In genomic region chr2:25193330-25193770, GRCm38 (mm10) we compare ENCODE assay signal across 8 mouse cellular contexts. TPM values are rescaled to one million over a fixed set of nuclear protein-coding genes. Genes with fewer than 3 reads are reported as not detected.
DNase-seq lines count a peak whose midpoint lies in the region; ATAC-seq and TF ChIP-seq lines count a peak whose summit lies in the region.

No protein-coding gene starts in this region.

- no peaks in the 10 kb centered on the region for H3K9me3 ChIP-seq in MEL (replicated peaks; ENCODE audit: insufficient read depth, low read length)
- H3K9me3 ChIP-seq in forebrain, embryonic 16.5 days (ENCODE audit: control insufficient read depth, low read length) = no peaks in the 10 kb centered on the region
- H3K9me3 ChIP-seq in lung, postnatal 0 days (ENCODE audit: low read length) = no peaks in the 10 kb centered on the region

- DNase-seq in MEL (ENCODE audit: low read depth, low spot score) = peak; percentile 96
- peak; percentile 83 for DNase-seq in cerebellum, adult 11-12 months
- DNase-seq in layer of hippocampus, adult 9-10 months (ENCODE audit: low spot score) = peak; percentile 63
- DNase-seq in lung, postnatal 0 days (ENCODE audit: low spot score) = peak; percentile 96
- peak; percentile 78 for DNase-seq in ovary, postnatal 36 days (ENCODE audit: low spot score)
- DNase-seq in thymus, postnatal 14 days = peak; percentile 86

- peak overlapping the region; percentile 57 to 72 for H3K4me3 ChIP-seq in MEL (ENCODE audit: control insufficient read depth in 1 of 2, insufficient read depth in 1 of 2, low read depth in 2 of 2, low read length in 2 of 2)
- no peak overlapping the region for H3K4me3 ChIP-seq in forebrain, embryonic 16.5 days (replicated peaks; ENCODE audit: low read length)
- H3K4me3 ChIP-seq in lung, postnatal 0 days (ENCODE audit: low read depth, low read length) = no peak overlapping the region

- TF ChIP-seq RAD21 in MEL (IDR thresholded peaks at IDR 0.05; ENCODE audit: low read depth, low read length) = peak; percentile 94

- peaks cover 21% of the 10 kb centered on the region for H3K79me2 ChIP-seq in MEL (ENCODE audit: control insufficient read depth, insufficient read depth, low read length, poor library complexity)

- WGBS in forebrain, embryonic 16.5 days = under 1% methylated on average over 6 of the region's 6 CpGs
- WGBS in lung, postnatal 0 days = 0% methylated on average over 6 of the region's 6 CpGs

- H3K4me2 ChIP-seq in forebrain, embryonic 16.5 days (ENCODE audit: low read length) = no peak overlapping the region
- 0 out of 2 replicates have a peak overlapping the region, but pooled peaks have one; percentile 15 for H3K4me2 ChIP-seq in lung, postnatal 0 days (replicated peaks; ENCODE audit: low read depth, low read length)

- ATAC-seq in forebrain, embryonic 16.5 days = peak; percentile 73
- ATAC-seq in hematopoietic stem cell, adult 5-6 weeks (replicated peaks in 1 of 2; ENCODE audit: insufficient read depth in 1 of 2, low FRiP score in 2 of 2, low TSS enrichment in 1 of 2, low read depth in 1 of 2, poor library complexity in 2 of 2, severe bottlenecking in 2 of 2) = peak; percentile 25 to 33
- ATAC-seq in lung, postnatal 0 days = peak; percentile 79

- peak; percentile 4 to 23; a peak in 2 of 4 replicates for TF ChIP-seq POLR2A in MEL (IDR thresholded peaks at IDR 0.05; ENCODE audit: control insufficient read depth in 1 of 2, insufficient read depth in 1 of 2, low read depth in 1 of 2, low read length in 2 of 2, poor library complexity in 1 of 2)

- no peaks in the 10 kb centered on the region for H3K27me3 ChIP-seq in MEL (ENCODE audit: control insufficient read depth in 1 of 2, insufficient read depth in 2 of 2, low read length in 2 of 2)
- H3K27me3 ChIP-seq in forebrain, embryonic 16.5 days (replicated peaks; ENCODE audit: control insufficient read depth, insufficient read depth, low read length) = peaks cover 21% of the 10 kb centered on the region
- no peaks in the 10 kb centered on the region for H3K27me3 ChIP-seq in lung, postnatal 0 days (replicated peaks; ENCODE audit: insufficient read depth, low read length)

- peaks cover 0 to 17% of the 10 kb centered on the region in 2 experiments; a peak in 2 of 4 replicates for H3K36me3 ChIP-seq in MEL (ENCODE audit: control insufficient read depth in 1 of 2, insufficient read depth in 2 of 2, low read length in 2 of 2)
- no peaks in the 10 kb centered on the region for H3K36me3 ChIP-seq in forebrain, embryonic 16.5 days (ENCODE audit: control insufficient read depth, insufficient read depth)
- no peaks in the 10 kb centered on the region for H3K36me3 ChIP-seq in lung, postnatal 0 days (ENCODE audit: insufficient read depth, low read length)

- H3K9ac ChIP-seq in MEL (ENCODE audit: control insufficient read depth, low read depth, low read length, poor library complexity, severe bottlenecking) = peak overlapping the region; percentile 87
- no peak overlapping the region for H3K9ac ChIP-seq in forebrain, embryonic 16.5 days (replicated peaks; ENCODE audit: low read depth, low read length)
- H3K9ac ChIP-seq in lung, postnatal 0 days (replicated peaks; ENCODE audit: low read depth) = no peak overlapping the region

- TF ChIP-seq CTCF in MEL (IDR thresholded peaks at IDR 0.05 in 2 of 3, conservative IDR thresholded peaks at IDR 0.05 in 1 of 3; ENCODE audit: control insufficient read depth in 1 of 3, insufficient read depth in 1 of 3, low read depth in 2 of 3, low read length in 3 of 3, poor library complexity in 1 of 3, severe bottlenecking in 1 of 3) = peak; percentile 93 to 99 (median 95)
- peak; percentile 99 for TF ChIP-seq CTCF in lung, postnatal 0 days (IDR thresholded peaks at IDR 0.05)

- H3K4me1 ChIP-seq in MEL (ENCODE audit: control insufficient read depth in 1 of 2, insufficient read depth in 2 of 2, low read length in 2 of 2) = peaks cover 6 to 32% of the 10 kb centered on the region in 2 experiments
- peaks cover 3% of the 10 kb centered on the region; the same call in 1 of the 2 replicates for H3K4me1 ChIP-seq in forebrain, embryonic 16.5 days (replicated peaks; ENCODE audit: control insufficient read depth, insufficient read depth, low read length)
- peaks cover 18% of the 10 kb centered on the region for H3K4me1 ChIP-seq in lung, postnatal 0 days (ENCODE audit: insufficient read depth, low read depth, low read length)

- peak; percentile 56 to 79 for TF ChIP-seq EP300 in MEL (IDR thresholded peaks at IDR 0.05; ENCODE audit: low read depth in 1 of 2, low read length in 2 of 2)
- peak; percentile 22; the same call in 1 of the 2 replicates for TF ChIP-seq EP300 in lung, postnatal 0 days (IDR thresholded peaks at IDR 0.05)

- H3K27ac ChIP-seq in MEL (ENCODE audit: control insufficient read depth, low read depth, low read length) = peak overlapping the region; percentile 96
- H3K27ac ChIP-seq in forebrain, embryonic 16.5 days (ENCODE audit: low read length) = no peak overlapping the region
- peak overlapping the region; percentile 54; the same call in 1 of the 2 replicates for H3K27ac ChIP-seq in lung, postnatal 0 days (ENCODE audit: low read length)

TF ChIP-seq in MEL, 35 proteins besides CTCF, POLR2A, EP300 and RAD21 (continues in another document):
- TF ChIP-seq MEF2A (IDR thresholded peaks at IDR 0.05; ENCODE audit: extremely low read depth, insufficient replicate concordance, low read depth, low read length, poor library complexity, severe bottlenecking) (no peak), POLR2AphosphoS5 (IDR thresholded peaks at IDR 0.05; ENCODE audit: borderline replicate concordance, low read depth, low read length) (no peak), MAFK (IDR thresholded peaks at IDR 0.05; ENCODE audit: borderline replicate concordance, low read depth, low read length) (no peak), SMC3 (IDR thresholded peaks at IDR 0.05; ENCODE audit: low read depth, low read length) (peak; percentile 87), USF2 (IDR thresholded peaks at IDR 0.05; ENCODE audit: borderline replicate concordance in 1 of 2, insufficient read depth in 1 of 2, low read depth in 1 of 2, low read length in 2 of 2) (no peak), CHD2 (IDR thresholded peaks at IDR 0.05; ENCODE audit: low read length) (no peak), SIN3A (IDR thresholded peaks at IDR 0.05; ENCODE audit: low read length) (peak; percentile 95), POLR2AphosphoS2 (IDR thresholded peaks at IDR 0.05; ENCODE audit: low read length) (peak; percentile 60; the same call in 1 of the 2 replicates), TAL1 (IDR thresholded peaks at IDR 0.05; ENCODE audit: low read length) (no peak), ZC3H11A (IDR thresholded peaks at IDR 0.05; ENCODE audit: low read depth, low read length) (peak; percentile 69), ZKSCAN1 (IDR thresholded peaks at IDR 0.05; ENCODE audit: low read depth, low read length) (no peak), JUND (IDR thresholded peaks at IDR 0.05; ENCODE audit: low read depth, low read length) (0 out of 2 replicates have a peak, but pooled peaks have one; percentile 33), NRF1 (IDR thresholded peaks at IDR 0.05; ENCODE audit: insufficient read depth, low read depth, low read length, poor library complexity, severe bottlenecking) (no peak), RCOR1 (IDR thresholded peaks at IDR 0.05; ENCODE audit: low read depth, low read length) (peak; percentile 67; the same call in 1 of the 2 replicates), CHD1 (IDR thresholded peaks at IDR 0.05; ENCODE audit: low read depth, low read length) (no peak), MAZ (IDR thresholded peaks at IDR 0.05; ENCODE audit: low read depth, low read length) (no peak)

RNA-seq across cellular contexts. Expression of gene Tor4a, which starts 3.3 kb away (rescaled TPM):
- total RNA-seq in MEL (2012; rRNA removed) = 7.6 and 9.1 TPM in 2 replicates
- polyA plus RNA-seq in MEL (2012; ENCODE audit: insufficient read depth in 1 of 2, insufficient read length in 2 of 2, low read depth in 1 of 2, low replicate concordance in 2 of 2, missing spikeins in 1 of 2) = 10 to 100 TPM in 1 of 2 experiments, not detected in 1; 13.7 TPM
- polyA plus RNA-seq in forebrain, embryonic 16.5 days (2015; fragmentation: Nextera tagmentation; extraction: Ambion mirVana) = 0.85 and 1.6 TPM in 2 replicates
- 30.0 and 33.3 TPM in 2 replicates for total RNA-seq in hematopoietic stem cell, adult 5-6 weeks (2017)
- polyA plus RNA-seq in lung, postnatal 0 days (2015; fragmentation: Nextera tagmentation; extraction: Ambion mirVana) = 13.8 and 14.8 TPM in 2 replicates

RNA-seq across cellular contexts. Expression of gene Nrarp, which starts 12.8 kb away (rescaled TPM):
- 6.3 and 6.5 TPM in 2 replicates for total RNA-seq in MEL (2012; rRNA removed)
- 10 to 100 TPM in 1 of 2 experiments, not detected in 1; 12.3 TPM for polyA plus RNA-seq in MEL (2012; ENCODE audit: insufficient read depth in 1 of 2, insufficient read length in 2 of 2, low read depth in 1 of 2, low replicate concordance in 2 of 2, missing spikeins in 1 of 2)
- 15.8 and 22.0 TPM in 2 replicates for polyA plus RNA-seq in forebrain, embryonic 16.5 days (2015; fragmentation: Nextera tagmentation; extraction: Ambion mirVana)
- 2.6 and 4.4 TPM in 2 replicates for total RNA-seq in hematopoietic stem cell, adult 5-6 weeks (2017)
- 14.1 and 16.0 TPM in 2 replicates for polyA plus RNA-seq in lung, postnatal 0 days (2015; fragmentation: Nextera tagmentation; extraction: Ambion mirVana)

RNA-seq across cellular contexts. Expression of gene Nelfb, which starts 17.9 kb away (rescaled TPM):
- 62.9 and 63.1 TPM in 2 replicates for total RNA-seq in MEL (2012; rRNA removed)
- polyA plus RNA-seq in MEL (2012; ENCODE audit: insufficient read depth in 1 of 2, insufficient read length in 2 of 2, low read depth in 1 of 2, low replicate concordance in 2 of 2, missing spikeins in 1 of 2) = 10 to 100 TPM in 1 of 2 experiments, not detected in 1; 83.5 TPM
- polyA plus RNA-seq in forebrain, embryonic 16.5 days (2015; fragmentation: Nextera tagmentation; extraction: Ambion mirVana) = 91.7 and 101 TPM in 2 replicates
- total RNA-seq in hematopoietic stem cell, adult 5-6 weeks (2017) = 40.1 and 53.5 TPM in 2 replicates
- polyA plus RNA-seq in lung, postnatal 0 days (2015; fragmentation: Nextera tagmentation; extraction: Ambion mirVana) = 74.0 and 80.1 TPM in 2 replicates

RNA-seq across cellular contexts. Expression of gene Stpg3, which starts 21.1 kb away (rescaled TPM):
- not detected in 2 replicates for total RNA-seq in MEL (2012; rRNA removed)
- under 1 TPM in 1 of 2 experiments, not detected in 1; 0.07 TPM for polyA plus RNA-seq in MEL (2012; ENCODE audit: insufficient read depth in 1 of 2, insufficient read length in 2 of 2, low read depth in 1 of 2, low replicate concordance in 2 of 2, missing spikeins in 1 of 2)
- not detected in 2 replicates for polyA plus RNA-seq in forebrain, embryonic 16.5 days (2015; fragmentation: Nextera tagmentation; extraction: Ambion mirVana)
- not detected in 2 replicates for total RNA-seq in hematopoietic stem cell, adult 5-6 weeks (2017)
- polyA plus RNA-seq in lung, postnatal 0 days (2015; fragmentation: Nextera tagmentation; extraction: Ambion mirVana) = 0.12 TPM in 1 of 2 replicates, not detected in the other

RNA-seq across cellular contexts. Expression of gene Fam166a, which starts 25.2 kb away (rescaled TPM):
- 1.1 TPM in 1 of 2 replicates, not detected in the other for total RNA-seq in MEL (2012; rRNA removed)
- polyA plus RNA-seq in MEL (2012; ENCODE audit: insufficient read depth in 1 of 2, insufficient read length in 2 of 2, low read depth in 1 of 2, low replicate concordance in 2 of 2, missing spikeins in 1 of 2) = 10 to 100 TPM in 1 of 2 experiments, not detected in 1; 15.6 TPM
- polyA plus RNA-seq in forebrain, embryonic 16.5 days (2015; fragmentation: Nextera tagmentation; extraction: Ambion mirVana) = not detected in 2 replicates
- not detected in 2 replicates for total RNA-seq in hematopoietic stem cell, adult 5-6 weeks (2017)
- polyA plus RNA-seq in lung, postnatal 0 days (2015; fragmentation: Nextera tagmentation; extraction: Ambion mirVana) = 0.32 and 0.98 TPM in 2 replicates

Comparison
In these comparisons a context has a peak if more than half of its experiments do, and no peak if none do; other contexts are left out.
1. H3K4me3 ChIP-seq: peak in MEL (2 of 2); none in forebrain, embryonic 16.5 days (single experiment) and lung, postnatal 0 days (single experiment).
2. ATAC-seq: peak in every context shown above with its lines; median percentile 79 in lung, postnatal 0 days; 73 in forebrain, embryonic 16.5 days; 29 in hematopoietic stem cell, adult 5-6 weeks.
3. Peak in every context shown above with its lines, with median percentiles within 50 percentile points of each other: DNase-seq.